Mouse (Mus musculus) heart, embryonic 11.5 days (tissue): Measurements from ENCODE around the gene Atp8b4. TPM values are rescaled to one million over a fixed set of nuclear protein-coding genes. Genes with fewer than 3 reads are reported as not detected.

Experiments
- ATAC-seq: fragments of 200-750 bp; cut with Nextera tagmentation; replicated peaks from 2 replicates; pipeline ENCODE4 v1.8.0; 2017; ENCODE audit warnings: moderate library complexity; ENCODE audit not compliant: insufficient number of reproducible peaks, low FRiP score, low TSS enrichment
- H3K27ac ChIP-seq: fragments of 300-500 bp; sonication (generic); 2 replicates; pipeline ENCODE4 v1.5.1; 2014; ENCODE audit warnings: mild to moderate bottlenecking, low read depth, low read length
- H3K27me3 ChIP-seq: fragments of 300-500 bp; sonication (generic); 2 replicates; pipeline ENCODE4 v1.6.1; 2014; ENCODE audit warnings: mild to moderate bottlenecking, low read length, mixed read lengths; ENCODE audit not compliant: control insufficient read depth, insufficient read depth
- H3K36me3 ChIP-seq: fragments of 300-500 bp; sonication (generic); 2 replicates; pipeline ENCODE4 v1.6.1; 2014; ENCODE audit warnings: mild to moderate bottlenecking, low read length, moderate library complexity, mixed read lengths; ENCODE audit not compliant: control insufficient read depth, insufficient read depth
- H3K4me1 ChIP-seq: fragments of 300-500 bp; sonication (generic); 2 replicates; pipeline ENCODE4 v1.6.1; 2014; ENCODE audit warnings: low read length; ENCODE audit not compliant: control insufficient read depth, insufficient read depth
- H3K4me2 ChIP-seq: fragments of 300-500 bp; sonication (generic); 2 replicates; pipeline ENCODE4 v1.6.1; 2014; ENCODE audit warnings: mild to moderate bottlenecking, moderate library complexity
- H3K4me3 ChIP-seq: fragments of 300-500 bp; sonication (generic); 2 replicates; pipeline ENCODE4 v1.5.1; 2014; ENCODE audit warnings: low read depth, low read length
- H3K9ac ChIP-seq: fragments of 300-500 bp; sonication (generic); 2 replicates; pipeline ENCODE4 v1.6.1; 2014; ENCODE audit warnings: mild to moderate bottlenecking, low read depth, low read length, moderate library complexity
- H3K9me3 ChIP-seq: fragments of 300-500 bp; sonication (generic); replicated peaks from 2 replicates; pipeline ENCODE4 v1.6.1; 2016; ENCODE audit warnings: low read length; ENCODE audit not compliant: control insufficient read depth
- WGBS: fragments of 180-500 bp; shearing (Covaris S2); extraction: QIAGEN DNeasy Blood & Tissue Kit; methylation state at CpG from one replicate; pipeline ENCODE4 v1.1.7; 2014; ENCODE audit not compliant: insufficient replicate concordance; 5-methylcytosine and 5-hydroxymethylcytosine counted together
- polyA plus RNA-seq: library from polyadenylated mRNA; unstranded; fragments of >200 nt; fragmentation: Nextera tagmentation; extraction: Ambion mirVana; gene quantifications from 2 replicates; pipeline ENCODE4 v1.2.1, GENCODE M21; 2014

The Atp8b4 gene
- polyA plus RNA-seq, 1 experiment from 2014 or later: 0.17 TPM

GRCm38 (mm10) chr2:126290702-126291101 lies 209.8 kb downstream of the Atp8b4 start:
- Histone ChIP-seq H3K27me3 (no peaks in the 10 kb centered on the region), H3K9me3 (no peaks in the 10 kb centered on the region), H3K9ac (no peak overlapping the region), H3K4me3 (no peak overlapping the region), H3K36me3 (no peaks in the 10 kb centered on the region), H3K27ac (no peak overlapping the region), H3K4me2 (no peak overlapping the region), H3K4me1 (no peaks in the 10 kb centered on the region)
- 76% methylated on average over 7 of the region's 7 CpGs for WGBS
- no peak for ATAC-seq

DNA sequence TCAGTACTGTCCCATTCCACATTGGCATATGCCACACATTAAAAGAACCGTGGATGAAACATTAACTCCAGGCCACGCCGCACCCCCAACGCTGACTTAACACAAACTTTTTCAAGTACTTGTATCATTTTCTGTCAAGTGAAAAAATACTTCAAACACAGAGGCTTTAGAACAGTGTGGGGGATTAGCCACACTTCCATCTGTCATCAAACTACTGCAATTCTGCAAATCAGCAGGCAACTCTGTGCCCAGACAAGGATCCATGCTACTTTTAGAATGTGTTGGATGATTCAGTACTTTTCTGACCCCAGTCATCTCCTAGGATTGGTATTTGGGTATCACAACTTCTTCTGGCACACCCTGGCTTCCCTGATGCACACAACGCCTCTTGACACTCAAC lies 212.5 kb downstream of the Atp8b4 start:
- WGBS: 83% methylated on average over 5 of the region's 5 CpGs
- H3K27me3 ChIP-seq: no peaks in the 10 kb centered on the region
- no peak overlapping the region for H3K4me2 ChIP-seq
- H3K9me3 ChIP-seq: no peaks in the 10 kb centered on the region
- H3K4me3 ChIP-seq: no peak overlapping the region
- H3K4me1 ChIP-seq: no peaks in the 10 kb centered on the region
- ATAC-seq: no peak
- no peak overlapping the region for H3K9ac ChIP-seq
- no peaks in the 10 kb centered on the region for H3K36me3 ChIP-seq
- H3K27ac ChIP-seq: no peak overlapping the region

- Histone ChIP-seq H3K4me3 (no peak overlapping the region), H3K27ac (no peak overlapping the region), H3K9ac (no peak overlapping the region), H3K36me3 (no peaks in the 10 kb centered on the region), H3K27me3 (peaks cover 2% of the 10 kb centered on the region; the same call in 1 of the 2 replicates), H3K4me2 (no peak overlapping the region), H3K9me3 (no peaks in the 10 kb centered on the region), H3K4me1 (no peaks in the 10 kb centered on the region)
- WGBS: 74% methylated on average over 7 of the region's 7 CpGs
- no peak for ATAC-seq
Observed at GRCm38 (mm10) chr2:126286420-126286819, 214.1 kb downstream of the Atp8b4 start.

DNA sequence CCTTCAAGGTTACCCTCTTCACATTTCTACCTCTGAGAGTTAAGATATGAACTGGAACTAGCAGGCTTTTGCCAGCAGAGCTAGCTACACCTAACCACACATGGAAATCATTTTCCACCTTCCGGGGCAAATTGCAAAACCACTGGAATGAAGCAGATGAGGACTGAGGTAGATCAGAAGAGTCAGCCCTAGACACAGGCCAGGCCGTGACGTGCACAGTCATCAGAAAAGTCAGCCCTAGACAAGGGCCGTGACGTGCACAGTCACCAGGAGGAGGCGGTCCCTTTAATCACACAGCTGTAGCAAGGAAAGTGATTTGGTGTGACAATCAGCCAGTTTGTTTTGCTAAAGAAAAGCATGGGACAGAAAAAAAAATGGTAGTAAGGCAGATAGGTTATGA lies 216.4 kb downstream of the Atp8b4 start:
- no peak overlapping the region for H3K27ac ChIP-seq
- H3K9ac ChIP-seq: no peak overlapping the region
- no peaks in the 10 kb centered on the region for H3K9me3 ChIP-seq
- H3K36me3 ChIP-seq: no peaks in the 10 kb centered on the region
- no peak overlapping the region for H3K4me2 ChIP-seq
- 62% methylated on average over 6 of the region's 6 CpGs for WGBS
- peaks cover 2% of the 10 kb centered on the region; the same call in 1 of the 2 replicates for H3K27me3 ChIP-seq
- no peak for ATAC-seq
- no peak overlapping the region for H3K4me3 ChIP-seq
- H3K4me1 ChIP-seq: no peaks in the 10 kb centered on the region

DNA sequence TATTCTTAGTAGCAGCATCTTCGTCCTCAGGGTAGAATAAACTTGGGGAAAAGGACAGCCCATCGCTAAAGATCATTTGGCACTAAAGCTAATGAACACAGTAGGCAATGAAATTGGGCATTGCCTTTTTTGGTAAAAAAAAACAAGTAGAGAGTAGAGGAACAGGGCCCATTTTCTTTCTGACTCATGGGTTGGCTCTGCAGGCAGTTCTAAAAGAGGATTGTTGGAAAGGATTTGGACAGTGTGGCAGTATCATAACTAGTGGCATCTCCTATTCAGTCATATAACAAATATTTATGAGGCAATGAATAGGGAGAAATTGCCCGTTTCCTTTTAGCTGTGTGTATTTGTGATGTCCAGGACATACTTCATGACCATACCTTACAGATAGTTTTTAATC lies 217.4 kb downstream of the Atp8b4 start:
- no peak overlapping the region for H3K9ac ChIP-seq
- no peaks in the 10 kb centered on the region for H3K9me3 ChIP-seq
- no peak overlapping the region for H3K27ac ChIP-seq
- H3K4me1 ChIP-seq: no peaks in the 10 kb centered on the region
- H3K4me2 ChIP-seq: no peak overlapping the region
- no peak for ATAC-seq
- H3K36me3 ChIP-seq: no peaks in the 10 kb centered on the region
- H3K27me3 ChIP-seq: peaks cover 2% of the 10 kb centered on the region; the same call in 1 of the 2 replicates
- H3K4me3 ChIP-seq: no peak overlapping the region
- 70% methylated on average over 3 of the region's 3 CpGs for WGBS

DNA sequence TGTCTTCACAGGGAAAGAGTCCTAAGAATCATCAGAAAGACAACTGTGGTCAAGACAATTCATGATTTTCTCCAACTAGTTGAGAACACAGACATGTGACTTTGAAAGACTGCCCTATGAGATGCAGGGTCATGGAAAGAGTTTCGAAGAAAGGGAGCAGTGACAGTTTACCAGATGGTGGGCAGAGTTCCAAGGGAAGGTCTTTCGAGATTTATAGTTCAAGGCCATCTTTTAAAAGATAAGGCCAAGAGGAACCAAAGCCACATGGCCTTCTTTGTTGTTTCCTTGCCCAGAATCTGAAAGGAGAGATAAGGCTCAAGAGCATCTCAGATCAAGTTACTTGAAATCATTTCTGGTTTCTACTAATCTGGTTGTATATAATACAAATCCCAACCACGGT lies 225.0 kb downstream of the Atp8b4 start:
- H3K9me3 ChIP-seq: no peaks in the 10 kb centered on the region
- 57% methylated on average over 3 of the region's 3 CpGs for WGBS
- no peaks in the 10 kb centered on the region for H3K4me1 ChIP-seq
- ATAC-seq: no peak
- H3K4me2 ChIP-seq: no peak overlapping the region
- H3K9ac ChIP-seq: no peak overlapping the region
- H3K27ac ChIP-seq: no peak overlapping the region
- no peaks in the 10 kb centered on the region for H3K36me3 ChIP-seq
- H3K27me3 ChIP-seq: no peaks in the 10 kb centered on the region
- no peak overlapping the region for H3K4me3 ChIP-seq

- no peaks in the 10 kb centered on the region for H3K4me1 ChIP-seq
- no peaks in the 10 kb centered on the region for H3K27me3 ChIP-seq
- no peaks in the 10 kb centered on the region for H3K36me3 ChIP-seq
- H3K4me3 ChIP-seq: no peak overlapping the region
- no peak overlapping the region for H3K9ac ChIP-seq
- ATAC-seq: no peak
- no peak overlapping the region for H3K27ac ChIP-seq
- WGBS: 72% methylated on average over 3 of the region's 3 CpGs
- H3K4me2 ChIP-seq: no peak overlapping the region
- no peaks in the 10 kb centered on the region for H3K9me3 ChIP-seq
Observed at GRCm38 (mm10) chr2:126274826-126275405, 225.6 kb downstream of the Atp8b4 start.

- Histone ChIP-seq H3K36me3 (no peaks in the 10 kb centered on the region), H3K4me3 (no peak overlapping the region), H3K4me1 (no peaks in the 10 kb centered on the region), H3K9me3 (no peaks in the 10 kb centered on the region), H3K4me2 (no peak overlapping the region), H3K9ac (no peak overlapping the region), H3K27ac (no peak overlapping the region), H3K27me3 (no peaks in the 10 kb centered on the region)
- ATAC-seq: no peak
- 73% methylated on average over 3 of the region's 3 CpGs for WGBS
Observed at GRCm38 (mm10) chr2:126274311-126274710, 226.2 kb downstream of the Atp8b4 start.
